Mouse (Mus musculus) layer of hippocampus, adult 18-20 months (tissue): ENCODE measurements around the gene Ranbp3l. TPM values are rescaled to one million over a fixed set of nuclear protein-coding genes. Genes with fewer than 3 reads are reported as not detected.
A peak's percentile ranks its signal among the peaks of the same experiment; 100 is the strongest.
"Not testable (repeated sequence)": the region's sequence is repeated elsewhere in the genome, so short reads cannot be mapped to it uniquely, and the experiment has no call there.

ENCODE experiments used
- DNase-seq, 2 experiments: peaks; one replicate each; pipeline ENCODE4 v3.0.0; 2022; ENCODE audit warnings: low spot score in 2 of 2
- long read RNA-seq: library from polyadenylated mRNA; stranded (forward); transcript quantifications from one replicate; pipeline ENCODE4 v2.0.0, GENCODE M21; 2021
- total RNA-seq, 2 experiments: library from RNA; stranded (reverse); gene quantifications; 2 replicates each; pipeline ENCODE4 v1.2.3; 2021

Ranbp3l gene
- 1 to 10 TPM; 8.0 to 8.5 TPM for total RNA-seq
- long read RNA-seq, partial matches to known transcripts: 0 of 3 reads
- long read RNA-seq, other reads (novel, unspliced or antisense): 3 of 3 reads

GRCm38 (mm10) chr15:8967573-8968228 is at the start of gene Ranbp3l:
Gene Ranbp3l (plus strand): TSS chr15:8967949.
- peak; percentile 3 to 37 for DNase-seq

DNA sequence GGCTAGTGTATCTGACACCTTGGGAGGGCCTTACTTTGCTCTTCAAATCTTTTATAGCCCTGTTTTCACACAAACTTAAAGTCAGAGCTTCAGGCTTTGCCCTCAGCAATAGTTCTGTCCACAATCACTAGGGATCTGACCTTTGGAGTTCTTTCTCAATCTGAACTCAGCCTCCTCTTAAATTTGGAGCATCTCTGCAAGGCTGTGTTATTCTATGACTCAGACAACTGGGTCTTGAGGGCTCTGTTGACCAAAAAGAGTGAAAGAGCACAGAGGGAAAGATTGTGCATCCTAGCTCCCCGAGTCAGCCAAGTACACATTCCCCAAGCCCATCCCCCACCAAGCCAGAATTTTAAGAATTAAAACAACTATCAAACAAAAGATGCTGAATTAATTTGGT is 37.7 kb upstream of the Ranbp3l start:
- no peak for DNase-seq

DNA sequence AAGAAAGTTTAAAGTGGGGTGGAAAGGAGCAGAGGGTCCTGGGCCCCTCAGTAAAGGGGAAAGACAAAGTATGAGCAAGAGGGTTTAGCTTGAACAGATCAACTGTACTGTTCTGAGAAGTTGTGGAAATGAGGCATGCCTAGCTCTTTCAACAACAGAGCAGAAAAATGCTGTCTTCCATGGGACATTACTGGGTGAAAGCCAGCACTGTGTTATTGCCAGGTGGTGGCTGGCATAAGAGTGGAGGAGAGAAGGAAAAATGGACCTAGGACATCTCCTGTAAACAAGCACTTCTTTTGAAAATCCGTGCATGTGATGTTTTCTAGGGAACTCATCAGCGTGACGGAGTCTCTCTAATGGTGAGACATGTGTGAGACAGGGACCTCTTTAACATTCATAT is 30.8 kb upstream of the Ranbp3l start:
- no peak for DNase-seq

DNA sequence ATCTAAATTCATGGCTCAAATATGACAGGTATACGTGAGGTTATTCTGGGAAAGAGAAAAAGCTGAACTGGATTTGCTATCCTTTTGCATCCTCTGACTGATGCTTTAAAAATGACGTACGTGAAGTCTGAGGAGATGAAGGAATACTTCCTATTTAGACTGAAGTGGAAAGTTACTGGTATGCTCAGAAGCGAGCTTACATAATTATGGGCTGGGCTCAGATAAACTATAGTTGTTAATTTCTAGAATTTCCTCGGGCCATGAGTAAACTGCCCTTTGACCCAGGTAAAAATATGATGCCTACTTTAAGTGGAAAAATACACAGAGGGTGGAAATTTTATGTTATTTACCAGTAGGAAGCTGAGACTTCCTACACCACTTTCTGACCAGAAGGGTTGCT is 26.9 kb upstream of the Ranbp3l start:
- DNase-seq: no peak

GRCm38 (mm10) chr15:8950856-8951255 is 16.9 kb upstream of the Ranbp3l start:
- no peak for DNase-seq

- no peak for DNase-seq
Observed at GRCm38 (mm10) chr15:8963323-8963722, 4.4 kb upstream of the Ranbp3l start.

- DNase-seq: no peak
Observed at GRCm38 (mm10) chr15:8968229-8968595, 463 bp downstream of the Ranbp3l start.

GRCm38 (mm10) chr15:8969061-8969635 is 1.4 kb downstream of the Ranbp3l start:
- DNase-seq: no peak

DNA sequence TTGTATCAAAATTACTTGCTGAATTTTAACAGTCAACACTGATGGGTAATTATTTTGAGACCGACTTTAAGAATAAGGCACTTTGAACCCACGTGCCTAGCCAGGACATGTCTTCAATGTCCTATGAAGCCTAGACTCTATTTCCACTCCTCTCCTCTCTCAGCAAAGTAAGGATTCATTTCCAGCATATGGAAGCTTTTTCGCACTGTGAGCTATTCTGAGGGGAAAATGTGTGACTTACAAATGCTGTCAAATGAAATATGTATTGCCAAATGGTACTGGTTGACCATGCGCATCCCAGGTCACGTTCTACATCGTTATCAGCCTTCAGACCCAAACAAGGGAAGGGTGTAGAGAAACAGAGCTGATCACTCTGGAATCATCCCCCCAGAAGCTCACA is 23.5 kb downstream of the Ranbp3l start:
- DNase-seq: no peak

GRCm38 (mm10) chr15:8991859-8992838 is 24.4 kb downstream of the Ranbp3l start:
- peak in 1 of 2 experiments; percentile 27 for DNase-seq

- peak; percentile 12 to 61 for DNase-seq
Observed at GRCm38 (mm10) chr15:8994608-8995277, 27.0 kb downstream of the Ranbp3l start.

GRCm38 (mm10) chr15:8995490-8995889 is 27.7 kb downstream of the Ranbp3l start:
- DNase-seq: no peak

- DNase-seq: no peak
Observed at GRCm38 (mm10) chr15:9002762-9003161, 35.0 kb downstream of the Ranbp3l start.

GRCm38 (mm10) chr15:9009196-9009595 is 41.4 kb downstream of the Ranbp3l start:
- DNase-seq: no peak

DNA sequence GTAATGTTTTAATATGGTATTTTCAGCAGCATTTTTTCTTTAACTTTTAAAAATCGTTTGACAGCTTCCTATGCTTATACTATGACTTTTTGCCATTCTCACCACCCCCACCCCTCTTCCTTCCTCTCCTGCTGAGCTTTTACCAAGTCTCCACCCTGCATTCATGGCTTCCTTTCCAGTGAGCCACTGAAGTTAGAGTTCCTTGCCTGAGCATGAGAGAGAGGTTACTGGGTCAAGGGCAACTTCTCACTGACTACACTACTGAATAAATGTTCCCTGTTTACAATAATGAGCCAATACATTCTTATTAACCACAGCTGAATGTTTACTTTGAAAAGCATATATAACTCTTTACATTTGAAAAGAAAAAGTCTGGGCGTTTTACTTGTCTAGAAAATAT is 46.8 kb downstream of the Ranbp3l start:
- no peak for DNase-seq

GRCm38 (mm10) chr15:9015496-9015895 is 47.7 kb downstream of the Ranbp3l start:
- not testable (repeated sequence) for DNase-seq

DNA sequence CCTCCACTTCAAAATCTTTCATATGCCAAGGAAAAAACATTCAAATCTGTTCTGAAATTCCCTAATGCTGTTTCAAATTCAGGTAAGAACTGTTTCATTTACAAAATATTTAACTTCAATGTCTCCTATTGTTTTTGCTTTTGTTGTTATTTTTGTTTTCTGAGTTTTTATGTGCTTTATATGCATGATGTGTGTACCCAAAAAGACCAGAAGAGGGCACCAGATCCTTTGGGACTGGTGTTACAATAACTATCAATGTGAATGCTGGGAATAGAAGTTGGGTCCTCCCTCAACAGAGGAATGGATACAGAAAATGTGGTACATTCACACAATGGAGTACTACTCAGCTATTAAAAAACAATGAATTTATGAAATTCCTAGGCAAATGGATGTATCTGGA is 88.0 kb downstream of the Ranbp3l start:
- no peak for DNase-seq

- no peak for DNase-seq
Observed at GRCm38 (mm10) chr15:9059856-9060255, 92.1 kb downstream of the Ranbp3l start.

DNA sequence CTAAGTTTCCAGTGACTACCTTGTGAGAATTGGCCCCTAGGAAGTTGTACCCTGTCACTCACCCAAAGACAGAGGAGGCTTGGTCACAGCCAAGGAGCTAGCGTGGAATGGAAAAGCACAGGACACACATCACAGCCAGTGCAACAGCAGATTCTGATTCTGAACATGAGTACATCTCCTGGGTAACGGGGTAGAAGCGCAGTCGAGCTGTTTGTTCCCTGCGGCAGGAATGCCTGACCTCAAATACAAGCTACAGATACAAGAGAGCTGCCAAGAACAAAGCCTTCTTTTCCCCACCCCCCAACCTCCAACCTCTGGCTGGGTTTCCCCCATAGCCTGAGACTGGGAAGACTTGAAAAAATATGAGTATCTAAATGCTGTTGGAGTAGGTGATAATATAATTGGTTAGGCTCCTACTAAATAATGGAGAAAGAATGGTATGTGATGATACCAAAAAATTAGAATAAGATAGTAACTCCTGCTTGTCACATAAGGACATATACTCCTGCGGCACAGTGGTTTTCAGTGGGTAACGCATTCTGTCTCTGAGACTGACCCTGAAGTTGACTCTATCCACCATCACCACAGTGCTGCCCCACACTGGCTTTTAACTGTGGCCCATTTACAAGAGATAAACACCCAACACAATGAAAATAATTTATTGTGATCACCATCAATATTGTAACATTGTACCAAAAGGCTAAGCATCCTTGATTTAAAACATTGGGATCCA is 93.6 kb downstream of the Ranbp3l start:
- DNase-seq: peak; percentile 40 to 83

- DNase-seq: no peak
Observed at GRCm38 (mm10) chr15:9068881-9069280, 101.1 kb downstream of the Ranbp3l start.

DNA sequence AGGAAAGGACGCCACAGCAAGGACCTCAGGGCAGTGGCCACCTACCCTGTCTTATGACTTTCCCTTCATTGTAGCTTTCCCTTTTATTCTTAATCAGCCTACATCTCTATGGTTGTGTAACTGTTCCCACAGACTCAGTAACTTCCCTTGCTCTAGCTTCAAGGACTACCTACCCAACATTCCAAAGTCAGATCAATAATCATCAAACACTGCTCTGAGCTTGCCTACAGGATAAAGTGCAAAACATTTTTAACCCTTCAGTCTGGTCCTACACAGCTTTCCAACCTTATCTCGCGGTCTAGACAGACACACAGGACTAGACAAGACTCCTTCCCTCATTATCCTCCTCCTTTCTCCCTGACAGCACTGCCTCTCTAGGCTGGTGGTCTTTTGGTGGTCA is 102.6 kb downstream of the Ranbp3l start:
- DNase-seq: no peak
